Mouse (Mus musculus) layer of hippocampus, postnatal 36 days (tissue): ENCODE data around the gene Alyref. TPM values are rescaled to one million over a fixed set of nuclear protein-coding genes. Genes with fewer than 3 reads are reported as not detected.
"Not testable (repeated sequence)": the region's sequence is repeated elsewhere in the genome, so short reads cannot be mapped to it uniquely, and the experiment has no call there.

Experiments used
- DNase-seq, 2 experiments: peaks; one replicate each; pipeline ENCODE4 v3.0.0; 2022
- total RNA-seq, 2 experiments: library from RNA; stranded (reverse); gene quantifications; 2 replicates each; pipeline ENCODE4 v1.2.3; 2021

Gene Alyref
- total RNA-seq, 2 experiments from 2014 or later = 60.0 to 67.6 TPM

GRCm38 (mm10) chr11:120598990-120599549 is 905 bp upstream of the Alyref start:
- DNase-seq = no peak

DNA sequence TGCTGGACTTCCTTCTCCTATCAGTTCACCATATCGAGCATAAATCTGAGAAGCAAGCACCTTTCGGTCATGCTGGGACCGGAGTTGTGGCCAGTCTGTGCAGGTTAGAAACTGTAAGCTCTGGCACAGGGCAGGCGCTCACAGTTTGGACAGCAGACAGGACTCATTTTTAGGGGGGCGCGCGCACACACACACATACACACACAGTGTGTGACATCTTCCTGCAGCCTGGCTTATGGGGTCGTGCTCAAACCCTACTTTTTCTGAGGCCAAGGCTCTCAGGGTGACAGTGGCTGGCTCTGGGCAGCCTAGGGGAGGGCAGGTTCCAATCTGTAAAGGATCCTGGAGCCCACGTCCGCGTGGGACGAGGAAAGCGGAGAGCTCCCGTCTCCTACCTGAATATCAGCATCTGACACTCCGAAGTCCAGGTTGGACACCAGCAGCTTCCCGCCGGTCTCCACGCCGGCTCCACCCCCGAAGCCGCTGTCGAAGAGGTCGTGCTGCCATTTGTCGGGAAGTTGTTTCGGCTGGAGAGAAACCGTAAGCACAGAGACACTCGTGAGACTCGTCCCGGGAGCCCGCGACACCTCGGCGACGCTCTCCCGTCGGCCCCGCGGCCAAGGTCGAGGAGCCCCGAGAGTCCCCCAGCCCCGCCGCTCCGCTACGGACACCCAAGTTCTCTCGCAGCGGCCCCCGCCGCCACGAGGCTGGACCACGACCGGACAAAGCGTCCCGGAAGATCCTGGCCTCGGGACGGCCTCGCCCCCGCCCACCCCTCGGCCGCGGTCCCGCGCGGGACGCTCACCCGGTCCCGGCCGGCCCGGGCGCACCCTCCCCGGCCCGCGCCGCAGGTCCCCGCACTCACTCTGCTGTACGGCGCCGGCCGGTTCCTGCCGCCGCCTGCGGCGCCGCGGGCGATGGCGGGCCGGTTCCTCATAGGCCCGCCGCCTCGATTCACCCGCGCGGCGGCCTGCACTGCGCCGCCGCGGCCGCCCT is 627 bp downstream of the Alyref start:
- no peak for DNase-seq

- no peak for DNase-seq
These were observed 9.6 kb downstream of the Alyref start for GRCm38 (mm10) chr11:120588531-120588930.

- DNase-seq = no peak
These were observed 14.2 kb downstream of the Alyref start for GRCm38 (mm10) chr11:120583937-120584336.

- not testable (repeated sequence) for DNase-seq
These were observed 15.2 kb downstream of the Alyref start for GRCm38 (mm10) chr11:120582982-120583293.

DNA sequence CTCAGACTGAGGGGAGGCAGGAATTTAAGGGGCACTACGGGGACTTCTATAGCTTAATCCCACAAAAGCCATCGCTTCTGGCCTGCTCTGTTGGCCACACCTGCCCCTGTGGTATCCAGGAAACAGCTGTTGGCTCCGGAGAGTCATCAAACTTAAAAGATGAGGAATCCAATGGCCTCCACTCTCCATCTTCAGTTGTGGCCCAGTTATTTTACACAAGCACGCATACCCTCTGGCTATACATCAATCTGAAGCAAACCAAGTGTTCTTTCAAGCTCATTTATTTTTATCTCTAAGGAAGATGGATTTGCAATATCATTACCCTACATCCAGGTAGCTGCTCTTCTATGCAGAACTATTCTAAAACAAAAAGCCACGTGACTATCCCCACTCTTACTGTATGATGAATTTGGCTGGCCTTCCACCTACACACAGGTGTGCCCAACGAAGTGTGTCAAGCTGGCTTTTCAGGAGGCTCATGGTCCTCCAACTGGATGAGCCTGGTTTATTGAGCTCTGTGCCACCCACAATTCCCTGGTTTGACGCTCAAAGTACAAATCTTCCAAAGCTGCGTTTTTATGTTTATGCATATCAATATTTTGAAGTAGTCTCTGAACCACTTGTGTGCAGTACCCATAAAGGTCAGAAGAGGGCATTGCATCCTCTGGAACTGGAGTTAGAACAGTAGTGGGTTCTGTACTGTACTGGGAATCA is 15.7 kb downstream of the Alyref start:
- DNase-seq = no peak

DNA sequence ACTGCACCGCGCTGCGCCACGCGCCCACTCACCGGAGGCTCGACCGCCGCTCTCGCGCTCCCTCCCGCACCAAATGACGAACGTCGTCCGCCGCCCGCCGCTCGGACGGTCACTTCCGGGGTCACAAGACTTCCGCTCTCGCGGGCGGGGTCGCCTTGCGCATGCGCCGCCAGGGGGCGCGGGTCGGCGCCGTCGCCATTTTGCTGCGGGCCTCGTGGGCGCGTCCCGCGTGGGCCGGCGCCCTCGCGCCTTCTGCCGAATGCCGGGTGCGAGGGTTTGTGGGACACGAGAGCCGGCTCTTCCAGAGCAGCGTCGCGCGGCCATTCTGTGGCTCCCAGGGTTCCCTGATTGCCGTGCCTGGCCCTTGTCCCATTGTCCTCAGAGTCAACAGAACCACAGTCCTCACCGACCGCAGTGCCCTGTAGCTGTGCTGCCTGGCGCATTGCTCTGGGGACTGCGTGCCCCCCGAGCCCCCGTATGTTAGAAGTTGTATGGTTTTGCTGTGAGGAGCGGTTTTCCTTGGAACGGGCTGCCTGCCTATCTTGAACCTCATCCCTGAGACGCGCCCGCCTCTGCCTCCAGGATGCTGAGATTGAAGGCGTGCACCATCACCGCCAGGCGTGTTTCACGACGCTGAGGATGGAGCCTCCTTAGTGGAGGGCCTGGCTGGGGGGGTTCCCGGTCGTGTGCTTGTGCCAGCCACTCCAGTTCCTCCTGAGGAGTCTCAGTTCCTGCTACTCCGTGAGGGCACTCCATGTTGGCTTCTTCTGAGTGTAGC is 16.5 kb downstream of the Alyref start, which contains the start of gene Arhgdia:
Gene Arhgdia (minus strand): TSS at position 135 of the 778 bp plus-strand sequence.
- peak; percentile 90 for DNase-seq

DNA sequence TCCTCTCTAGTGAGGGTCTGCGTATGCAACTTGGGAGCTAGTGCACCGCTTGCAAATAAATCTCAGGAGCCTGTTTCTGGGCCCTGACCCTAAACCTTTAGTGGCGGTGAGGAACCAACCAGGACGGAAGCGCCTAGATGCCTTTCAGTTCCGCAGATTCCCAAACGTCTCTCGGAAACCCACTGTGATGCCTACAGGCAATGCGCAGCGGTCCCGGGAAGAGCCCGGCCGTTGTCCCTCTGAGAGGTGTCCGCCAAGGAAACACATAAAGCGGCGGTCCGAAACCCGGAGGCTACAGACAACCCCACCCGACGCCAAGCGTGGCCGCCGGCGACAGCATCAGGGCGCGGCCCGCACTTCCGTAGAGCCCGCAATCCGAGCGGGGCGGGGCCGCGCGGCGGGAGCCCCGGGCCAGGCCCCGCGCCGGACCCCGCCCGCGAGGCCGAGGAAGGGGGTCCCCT is 17.3 kb downstream of the Alyref start:
- peak; percentile 26 to 37 for DNase-seq

DNA sequence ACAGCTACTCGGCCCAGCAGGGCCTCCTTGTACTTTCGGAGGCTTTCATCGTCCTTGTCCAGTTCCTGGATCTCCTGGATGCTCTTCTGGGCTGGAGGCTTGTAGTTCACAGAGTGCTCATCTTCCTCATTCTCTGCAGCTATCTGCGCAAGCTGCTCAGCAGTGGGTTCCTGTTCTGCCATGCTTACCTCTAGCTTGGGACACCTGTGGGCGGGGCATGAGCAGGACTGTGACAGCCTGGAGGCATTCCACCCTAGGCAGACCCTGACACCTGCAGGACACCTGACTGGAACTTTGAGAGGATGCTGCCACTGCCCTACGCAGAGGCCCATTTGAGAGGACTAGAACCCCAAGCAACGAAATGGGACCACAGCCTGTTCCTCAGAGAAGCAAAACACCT is 18.0 kb downstream of the Alyref start:
- no peak for DNase-seq

- DNase-seq = peak; percentile 67 to 69
These were observed 18.7 kb downstream of the Alyref start for GRCm38 (mm10) chr11:120579316-120580107.

DNA sequence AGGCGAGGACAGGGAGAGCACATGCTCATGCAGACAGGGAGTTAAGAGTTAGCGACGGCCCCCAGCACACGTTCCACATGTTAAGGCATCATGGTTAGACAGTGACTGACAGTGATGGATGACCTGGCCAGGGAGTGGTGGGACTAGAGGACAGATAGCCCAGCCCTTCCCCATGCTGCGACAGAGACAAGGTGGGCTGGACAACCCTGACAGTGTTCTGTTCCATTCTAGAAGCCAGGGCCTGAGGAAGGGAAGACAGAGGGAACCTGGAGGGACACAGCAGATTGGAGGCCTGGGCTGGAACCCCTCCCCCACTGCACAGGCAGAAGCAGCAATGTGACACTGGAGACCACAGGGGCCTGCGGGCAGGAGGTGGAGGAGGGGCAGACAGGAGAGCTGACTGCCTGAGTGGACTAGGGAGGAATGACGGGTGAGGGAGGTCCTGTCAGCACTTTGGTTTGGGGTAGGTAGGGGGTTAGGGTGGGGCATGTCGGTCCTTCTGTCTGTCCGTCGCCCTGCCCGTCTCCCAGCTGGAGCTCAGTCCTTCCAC is 19.4 kb downstream of the Alyref start:
- DNase-seq = no peak

- DNase-seq = no peak
These were observed 20.0 kb downstream of the Alyref start for GRCm38 (mm10) chr11:120578024-120578693.

DNA sequence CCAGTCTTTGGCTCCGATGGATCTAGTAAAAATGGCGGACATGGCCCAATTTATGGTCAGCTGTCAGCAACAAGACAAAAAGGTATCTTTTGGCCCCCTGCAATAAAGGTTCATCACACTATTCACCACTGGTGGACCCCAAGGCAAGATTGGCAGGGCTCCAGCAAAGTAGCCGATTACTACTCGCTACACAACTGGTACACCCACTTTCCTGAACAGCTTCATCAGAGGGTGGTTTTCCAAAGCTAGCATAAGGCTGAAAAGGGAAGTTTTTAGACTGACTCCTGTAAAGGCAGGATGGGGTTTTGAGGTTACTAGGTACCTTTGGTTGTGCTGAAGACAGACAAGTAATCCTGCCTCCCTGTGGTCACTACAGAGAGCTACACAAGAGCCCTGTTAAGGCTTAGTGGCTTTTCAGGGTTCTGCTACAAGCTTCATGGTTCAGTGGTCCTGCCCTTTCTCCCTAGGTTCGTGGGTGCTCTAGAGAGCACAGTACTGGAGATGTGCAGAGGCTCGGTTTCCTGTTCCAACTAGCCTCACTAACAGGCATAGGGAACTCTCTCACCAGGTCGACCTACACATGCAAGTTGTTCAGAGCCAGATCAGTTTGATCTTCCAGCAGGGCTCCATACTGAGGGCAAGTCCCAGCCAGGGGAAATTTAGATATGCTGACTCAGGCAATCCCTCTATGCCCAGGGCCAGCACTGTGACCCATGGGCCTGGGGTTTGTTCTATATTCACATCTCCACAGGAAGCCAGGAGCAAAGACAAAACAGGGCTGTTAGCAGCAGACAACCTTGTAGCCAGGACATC is 20.7 kb downstream of the Alyref start:
- DNase-seq = no peak

DNA sequence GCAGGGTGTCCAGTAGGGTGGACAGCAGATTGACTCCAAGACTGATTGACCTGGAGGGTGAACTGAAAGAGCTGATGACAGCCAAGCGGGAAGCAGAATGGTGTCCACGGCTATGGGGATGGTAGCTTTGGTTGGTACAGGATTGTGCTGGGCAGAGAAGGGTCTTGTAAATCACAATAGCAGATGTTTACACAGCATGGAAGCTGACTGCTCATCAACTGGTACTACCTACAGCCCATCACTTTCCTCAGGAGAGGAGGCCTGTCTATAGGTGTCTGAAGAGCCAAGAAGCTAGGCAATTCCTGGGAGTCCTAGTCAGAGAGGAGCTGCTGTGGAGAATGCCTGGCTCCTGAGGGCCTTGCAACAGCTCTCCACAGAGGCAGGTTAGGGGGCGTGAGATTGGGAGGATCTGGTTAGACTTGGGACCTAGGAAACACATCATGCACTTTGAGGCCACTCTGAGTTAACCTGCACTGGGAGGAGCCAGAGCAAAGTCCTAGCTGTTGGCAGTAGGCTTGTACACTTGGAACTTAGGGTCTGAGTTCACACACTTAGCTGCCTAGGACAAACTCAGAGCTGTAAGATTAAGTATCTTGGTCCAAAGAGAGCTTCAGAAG is 21.7 kb downstream of the Alyref start:
- DNase-seq = no peak

DNA sequence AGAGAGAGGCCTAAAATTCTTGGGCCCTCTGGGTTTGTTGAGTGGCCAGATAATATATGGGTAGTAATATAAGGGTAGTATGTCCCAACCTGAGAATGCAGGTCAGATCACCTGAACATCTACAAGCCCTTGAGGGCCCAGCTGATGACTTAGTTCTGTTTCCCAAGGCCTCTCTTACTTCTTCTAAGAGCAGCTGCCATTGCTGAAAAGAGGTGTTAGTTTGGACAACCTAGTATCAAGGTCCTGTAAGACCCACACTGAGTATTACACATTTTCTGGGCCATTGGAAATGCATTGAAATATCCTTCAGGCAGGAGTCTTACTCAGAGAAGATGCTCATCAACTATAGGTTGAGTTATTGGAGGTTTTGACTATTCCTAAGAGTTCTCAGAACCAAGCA is 22.2 kb downstream of the Alyref start:
- DNase-seq = no peak

DNA sequence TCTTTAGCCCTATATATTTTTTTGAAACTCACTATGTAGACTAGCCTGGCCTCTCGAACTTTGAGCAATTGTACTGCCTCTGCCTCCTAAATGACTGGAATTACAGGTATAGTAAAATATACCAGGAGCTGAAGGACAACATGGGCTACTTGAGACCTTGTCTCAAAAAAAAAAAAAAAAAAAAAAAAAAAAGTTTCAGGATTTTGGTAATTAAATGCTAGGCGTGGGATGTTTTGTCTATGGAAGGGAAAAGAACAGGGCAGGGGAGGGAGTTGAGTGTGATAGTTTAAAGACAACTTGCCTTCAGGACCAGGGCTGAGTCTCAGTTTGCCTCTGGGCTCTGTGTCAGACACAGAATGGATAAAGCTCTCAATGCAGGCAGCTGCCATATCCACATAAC is 23.1 kb downstream of the Alyref start:
- DNase-seq = no peak

DNA sequence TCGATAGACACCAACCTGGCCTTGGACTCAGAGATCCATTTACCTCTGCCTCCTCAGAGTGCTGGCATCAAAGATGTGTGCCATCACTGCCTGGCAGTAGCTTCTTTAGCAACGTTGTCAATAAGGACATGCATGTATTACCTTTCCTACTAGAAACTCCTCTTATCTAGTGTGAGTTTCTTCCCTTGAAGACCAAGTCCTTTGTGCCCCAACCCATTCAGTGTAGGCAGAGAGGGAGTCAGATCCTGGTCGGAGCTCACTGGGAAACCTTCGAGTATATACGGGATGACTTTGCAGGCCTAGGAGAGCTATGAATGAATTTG is 23.9 kb downstream of the Alyref start:
- no peak for DNase-seq

DNA sequence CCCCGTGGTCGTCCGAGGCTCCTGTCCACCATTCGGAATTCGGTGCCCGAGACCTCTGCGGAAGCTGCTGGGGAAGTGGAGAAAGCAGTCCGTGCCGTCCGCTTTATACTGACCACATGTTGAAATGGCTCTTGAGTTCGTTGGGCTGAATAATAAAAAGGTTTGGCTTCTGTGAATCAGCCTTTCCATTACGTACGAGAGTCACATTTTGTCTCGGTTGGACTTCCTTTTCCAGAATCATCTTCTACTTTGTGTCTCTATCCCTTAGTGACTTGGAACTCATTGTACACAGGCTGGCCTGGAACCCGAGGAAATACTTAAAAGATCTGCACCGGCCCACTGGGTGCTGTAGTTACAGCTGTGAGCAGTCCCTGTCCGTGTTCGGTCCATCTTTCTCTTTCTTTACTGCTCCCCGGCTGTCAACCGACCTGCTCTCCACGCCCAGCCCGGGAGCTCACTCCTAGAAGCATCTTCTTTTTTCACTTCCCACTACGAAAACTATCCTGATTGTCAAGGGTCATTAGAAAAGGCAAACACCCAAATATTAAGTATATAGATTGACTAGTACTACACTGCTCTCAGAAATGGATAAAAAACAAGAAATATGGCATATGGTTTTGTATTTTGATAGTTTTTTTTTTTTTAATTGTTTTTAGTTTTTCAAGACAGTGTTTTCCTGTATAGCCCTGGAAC is 24.4 kb downstream of the Alyref start:
- no peak for DNase-seq
